Mouse (Mus musculus) hindbrain, postnatal 0 days (tissue): ENCODE measurements around the gene St6galnac6. TPM values are rescaled to one million over a fixed set of nuclear protein-coding genes. Genes with fewer than 3 reads are reported as not detected.
A peak's percentile ranks its signal among the peaks of the same experiment; 100 is the strongest.

Source experiments
- ATAC-seq: fragments of 200-750 bp; cut with Nextera tagmentation; 2 replicates; pipeline ENCODE4 v1.8.0; 2017; ENCODE audit warnings: mild to moderate bottlenecking, moderate TSS enrichment, moderate library complexity
- DNase-seq: peaks from one replicate; pipeline ENCODE4 v3.0.0-alpha.2; 2015; ENCODE audit warnings: low spot score
- H3K27ac ChIP-seq: fragments of 300-500 bp; sonication (generic); 2 replicates; pipeline ENCODE4 v1.5.1; 2014; ENCODE audit warnings: mild to moderate bottlenecking
- H3K27me3 ChIP-seq: fragments of 300-500 bp; sonication (generic); 2 replicates; pipeline ENCODE4 v1.6.1; 2014; ENCODE audit warnings: low read length, mixed read lengths; ENCODE audit not compliant: insufficient read depth
- H3K36me3 ChIP-seq: fragments of 300-500 bp; sonication (generic); 2 replicates; pipeline ENCODE4 v1.6.1; 2014; ENCODE audit warnings: low read length, mixed read lengths; ENCODE audit not compliant: insufficient read depth
- H3K4me1 ChIP-seq: fragments of 300-500 bp; sonication (generic); 2 replicates; pipeline ENCODE4 v1.6.1; 2014; ENCODE audit warnings: antibody characterized with exemption, low read length, mixed read lengths; ENCODE audit not compliant: insufficient read depth
- H3K4me2 ChIP-seq: fragments of 300-500 bp; sonication (generic); 2 replicates; pipeline ENCODE4 v1.6.1; 2014; ENCODE audit warnings: low read depth, mild to moderate bottlenecking, low read length, moderate library complexity, mixed read lengths
- H3K4me3 ChIP-seq: fragments of 300-500 bp; sonication (generic); 2 replicates; pipeline ENCODE4 v1.5.1; 2014; ENCODE audit warnings: low read length
- H3K9ac ChIP-seq: fragments of 300-500 bp; sonication (generic); replicated peaks from 2 replicates; pipeline ENCODE4 v1.6.1; 2014; ENCODE audit warnings: mild to moderate bottlenecking, low read length, moderate library complexity, mixed read lengths
- H3K9me3 ChIP-seq: fragments of 300-500 bp; sonication (generic); 2 replicates; pipeline ENCODE4 v1.6.1; 2016; ENCODE audit warnings: low read length, mixed read lengths
- CTCF ChIP-seq: IDR thresholded peaks from 2 replicates; pipeline ENCODE4 v1.5.1; 2016; ENCODE audit warnings: antibody characterized with exemption, control low read depth, low read depth
- WGBS: fragments of 180-500 bp; shearing (Covaris S2); extraction: QIAGEN DNeasy Blood & Tissue Kit; methylation state at CpG from one replicate; pipeline ENCODE4 v1.1.7; 2014; 5-methylcytosine and 5-hydroxymethylcytosine counted together
- microRNA counts: library from miRNA; unstranded; fragments of <30 nt; microRNA quantifications from one replicate; lab custom pipeline; 2015
- microRNA-seq, 2 experiments: library from miRNA; unstranded; fragments of <30 nt; microRNA quantifications; one replicate each; pipeline ENCODE4; 2016
- polyA plus RNA-seq: library from polyadenylated mRNA; unstranded; fragments of >200 nt; fragmentation: Nextera tagmentation; extraction: Ambion mirVana; gene quantifications from 2 replicates; pipeline ENCODE4 v1.2.1, GENCODE M21; 2015
- total RNA-seq: library from RNA; depleted of rRNA; stranded (reverse); fragments of >200 nt; gene quantifications from 2 replicates; pipeline ENCODE4 v1.2.3, GENCODE M21; 2014; rRNA removed

St6galnac6 gene
- total and polyA plus RNA-seq, 2 experiments from 2014 or later: 40.9 to 114 TPM

DNA sequence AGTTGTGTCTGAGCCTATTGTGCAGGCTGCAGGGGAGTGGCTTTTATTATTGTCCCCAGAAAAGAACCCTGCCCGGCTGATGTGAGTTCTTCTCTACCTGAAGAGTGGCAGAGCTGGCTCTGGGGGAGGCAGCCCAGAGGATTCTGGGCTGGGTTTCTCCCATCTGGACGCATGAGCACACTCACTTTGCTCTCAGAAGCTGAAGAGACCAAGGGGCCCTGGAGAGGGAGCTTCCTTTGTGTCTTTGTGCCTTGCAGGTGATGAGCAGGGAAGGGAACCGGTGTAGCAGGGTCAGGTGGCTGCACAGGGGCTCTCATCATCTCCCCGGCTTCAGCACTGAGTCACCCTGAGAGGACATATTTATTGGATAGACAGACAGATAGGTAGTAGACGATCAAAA lies 62.8 kb downstream of the St6galnac6 start:
- no peak for DNase-seq
- Histone ChIP-seq H3K4me3 (no peak overlapping the region), H3K9ac (no peak overlapping the region), H3K36me3 (no peaks in the 10 kb centered on the region), H3K27ac (no peak overlapping the region), H3K4me2 (no peak overlapping the region), H3K9me3 (no peaks in the 10 kb centered on the region), H3K4me1 (no peaks in the 10 kb centered on the region), H3K27me3 (no peaks in the 10 kb centered on the region)
- no peak for ATAC-seq
- 52% methylated on average over 5 of the region's 5 CpGs for WGBS
- no peak for TF ChIP-seq CTCF

DNA sequence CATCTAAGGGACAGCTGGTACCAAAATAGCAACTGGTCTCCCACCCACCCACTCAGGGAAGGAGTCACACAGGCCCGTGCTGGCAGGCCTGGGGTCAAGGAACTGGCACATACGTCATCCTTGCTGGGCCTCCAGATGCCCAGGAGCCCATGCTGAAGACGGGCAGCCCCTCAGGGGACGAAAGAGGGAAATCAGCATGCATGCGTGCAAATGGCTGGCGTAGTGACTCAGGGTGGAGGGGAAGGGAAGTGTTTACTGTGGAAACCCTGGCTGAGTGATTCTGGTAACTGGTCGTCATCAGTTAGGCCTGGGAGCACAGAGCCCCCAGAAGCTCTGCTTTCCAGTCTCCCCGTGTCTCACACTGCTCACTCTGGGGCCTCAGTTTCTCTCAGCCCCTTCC lies 65.8 kb downstream of the St6galnac6 start:
- no peak overlapping the region for H3K27ac ChIP-seq
- TF ChIP-seq CTCF: no peak
- no peak overlapping the region for H3K9ac ChIP-seq
- H3K4me2 ChIP-seq: no peak overlapping the region
- H3K27me3 ChIP-seq: no peaks in the 10 kb centered on the region
- no peaks in the 10 kb centered on the region for H3K4me1 ChIP-seq
- 65% methylated on average over 8 of the region's 8 CpGs for WGBS
- H3K9me3 ChIP-seq: no peaks in the 10 kb centered on the region
- ATAC-seq (no peak), DNase-seq (no peak)
- H3K4me3 ChIP-seq: no peak overlapping the region
- no peaks in the 10 kb centered on the region for H3K36me3 ChIP-seq

DNA sequence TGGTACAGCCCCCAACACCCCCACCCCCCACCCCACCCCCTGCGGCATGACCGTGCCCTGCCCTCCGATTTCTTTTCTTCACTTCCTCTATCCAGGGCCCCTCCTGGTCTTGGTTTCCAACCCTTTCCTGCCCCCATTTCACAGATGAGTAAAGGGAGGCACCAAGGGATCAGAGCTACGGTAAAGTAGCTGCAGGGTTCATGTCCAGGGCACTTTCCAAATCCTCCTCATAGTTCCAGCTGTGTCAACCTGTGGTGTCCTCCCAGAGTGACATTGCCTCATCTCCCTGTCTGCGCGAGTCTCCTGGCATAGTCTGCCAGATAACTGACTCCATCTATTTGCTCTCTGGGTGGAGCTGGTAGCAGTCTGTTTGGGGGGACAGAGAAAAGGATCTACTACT lies 66.3 kb downstream of the St6galnac6 start:
- no peaks in the 10 kb centered on the region for H3K27me3 ChIP-seq
- no peaks in the 10 kb centered on the region for H3K4me1 ChIP-seq
- ATAC-seq (no peak), DNase-seq (no peak)
- no peak overlapping the region for H3K4me3 ChIP-seq
- H3K27ac ChIP-seq: no peak overlapping the region
- H3K9me3 ChIP-seq: no peaks in the 10 kb centered on the region
- TF ChIP-seq CTCF: no peak
- no peak overlapping the region for H3K4me2 ChIP-seq
- H3K9ac ChIP-seq: no peak overlapping the region
- no peaks in the 10 kb centered on the region for H3K36me3 ChIP-seq
- 85% methylated on average over 6 of the region's 6 CpGs for WGBS

DNA sequence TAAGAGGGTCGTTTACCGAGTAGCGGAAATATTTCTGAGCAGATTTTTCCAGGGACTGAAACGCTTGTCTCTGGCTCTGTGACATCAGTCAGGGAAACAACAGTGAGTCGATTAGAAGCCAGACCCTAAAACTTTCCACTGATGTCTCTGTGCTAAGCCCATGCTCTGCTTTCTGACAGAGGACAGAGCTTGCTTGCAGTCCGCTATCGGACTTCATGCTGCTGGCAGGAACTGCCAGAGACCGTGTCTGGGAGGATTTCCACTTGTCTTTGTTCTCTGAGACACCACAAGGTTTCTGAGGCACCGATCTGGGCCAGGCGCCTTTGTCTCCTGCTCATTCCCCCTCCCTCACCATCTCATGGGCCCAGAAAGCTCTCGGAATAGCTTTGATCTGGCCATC lies 68.3 kb downstream of the St6galnac6 start:
- Histone ChIP-seq H3K27me3 (no peaks in the 10 kb centered on the region), H3K36me3 (no peaks in the 10 kb centered on the region), H3K4me1 (no peaks in the 10 kb centered on the region), H3K9me3 (no peaks in the 10 kb centered on the region), H3K4me3 (no peak overlapping the region), H3K9ac (no peak overlapping the region), H3K27ac (peak overlapping the region; percentile 26; the same call in 1 of the 2 replicates), H3K4me2 (no peak overlapping the region)
- DNase-seq (peak; percentile 28), ATAC-seq (no peak)
- WGBS: 24% methylated on average over 11 of the region's 11 CpGs
- TF ChIP-seq CTCF: no peak

DNA sequence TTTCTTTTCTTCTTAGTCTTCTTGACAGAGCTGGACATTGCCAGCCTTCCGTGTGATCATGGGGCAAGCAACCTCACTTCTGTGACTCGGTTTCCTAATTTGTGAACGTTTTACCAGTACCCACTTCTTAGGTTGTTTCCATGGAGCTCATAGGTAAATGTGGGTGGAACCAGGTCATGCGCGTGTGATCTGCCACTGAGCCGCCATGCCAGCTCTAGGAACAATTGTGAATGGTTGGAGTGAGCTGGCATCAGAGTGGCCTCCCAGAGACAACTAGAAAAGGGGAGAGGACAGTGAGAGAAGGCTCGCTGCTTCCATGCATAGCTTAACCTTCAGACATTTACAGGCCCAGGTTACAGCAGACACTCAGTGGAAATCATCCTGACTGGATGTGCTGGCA lies 68.7 kb downstream of the St6galnac6 start:
- no peak for TF ChIP-seq CTCF
- no peak overlapping the region for H3K4me3 ChIP-seq
- no peak for ATAC-seq
- no peak for DNase-seq
- H3K36me3 ChIP-seq: no peaks in the 10 kb centered on the region
- H3K4me2 ChIP-seq: no peak overlapping the region
- no peaks in the 10 kb centered on the region for H3K27me3 ChIP-seq
- no peaks in the 10 kb centered on the region for H3K4me1 ChIP-seq
- no peak overlapping the region for H3K9ac ChIP-seq
- H3K27ac ChIP-seq: peak overlapping the region; percentile 26; the same call in 1 of the 2 replicates
- WGBS: 54% methylated on average over 7 of the region's 7 CpGs
- no peaks in the 10 kb centered on the region for H3K9me3 ChIP-seq

DNA sequence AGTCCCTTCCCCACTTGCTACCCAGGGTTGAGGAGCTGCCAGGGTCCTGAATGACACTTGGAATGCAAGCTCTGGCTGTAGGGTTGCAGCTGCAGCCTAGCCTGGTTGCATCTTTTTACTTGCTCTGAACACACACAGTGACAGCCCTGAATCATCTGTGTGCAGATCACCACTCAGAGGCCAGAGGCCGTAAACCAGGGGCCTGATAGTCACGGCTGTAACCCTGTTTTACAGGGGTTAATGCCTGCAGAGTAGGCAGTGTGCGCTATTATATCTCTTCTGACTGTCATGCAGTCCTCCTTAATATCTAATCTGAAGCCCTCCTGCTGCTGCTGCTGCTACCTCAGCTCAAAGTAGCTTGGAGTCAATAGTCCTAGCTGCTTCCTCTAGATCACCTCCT lies 70.4 kb downstream of the St6galnac6 start:
- H3K4me2 ChIP-seq: no peak overlapping the region
- H3K27me3 ChIP-seq: no peaks in the 10 kb centered on the region
- DNase-seq (no peak), ATAC-seq (no peak)
- no peak overlapping the region for H3K4me3 ChIP-seq
- no peak overlapping the region for H3K9ac ChIP-seq
- no peak for TF ChIP-seq CTCF
- no peak overlapping the region for H3K27ac ChIP-seq
- H3K9me3 ChIP-seq: no peaks in the 10 kb centered on the region
- WGBS: 85% methylated on average over 3 of the region's 3 CpGs
- H3K4me1 ChIP-seq: no peaks in the 10 kb centered on the region
- no peaks in the 10 kb centered on the region for H3K36me3 ChIP-seq

MicroRNA genes within 50 kb of the gene (microRNA counts, 519-probe panel; counts per million panel counts)
- microRNA mmu-miR-1954 (lab: Ali Mortazavi, UCI): 370 counts per million, percentile 5 among the panel's probes with 10 or more counts

Small RNA genes lying within 50 kb of the gene (microRNA-seq; reads per million reads assigned to microRNA genes)
- 0 to 0.18 reads per million in 2 experiments for gene Mir1954

Other genes with a start within 250 kb of the St6galnac6 start
- gene Ciz1, start 247.4 kb upstream of the St6galnac6 start, total RNA-seq: 87.6 and 103 TPM in 2 replicates
- gene Ciz1, start 247.4 kb upstream of the St6galnac6 start, polyA plus RNA-seq: 33.3 and 40.3 TPM in 2 replicates
- 190 and 211 TPM in 2 replicates for gene Dnm1, start 246.4 kb upstream of the St6galnac6 start, total RNA-seq
- 87.6 and 96.9 TPM in 2 replicates for gene Dnm1, start 246.4 kb upstream of the St6galnac6 start, polyA plus RNA-seq
- 458 and 481 TPM in 2 replicates for gene 1110008P14Rik, start 217.8 kb upstream of the St6galnac6 start, total RNA-seq
- gene 1110008P14Rik, start 217.8 kb upstream of the St6galnac6 start, polyA plus RNA-seq: 220 and 233 TPM in 2 replicates
- 0.31 and 0.58 TPM in 2 replicates for gene Lcn2, start 211.5 kb upstream of the St6galnac6 start, total RNA-seq
- 0.80 and 0.93 TPM in 2 replicates for gene Lcn2, start 211.5 kb upstream of the St6galnac6 start, polyA plus RNA-seq
- gene Ptges2, start 203.8 kb upstream of the St6galnac6 start, total RNA-seq: 41.3 and 45.5 TPM in 2 replicates
- 55.6 and 57.0 TPM in 2 replicates for gene Ptges2, start 203.8 kb upstream of the St6galnac6 start, polyA plus RNA-seq
- gene Naif1, start 149.3 kb upstream of the St6galnac6 start, total RNA-seq: 3.1 and 3.7 TPM in 2 replicates
- 2.9 and 3.0 TPM in 2 replicates for gene Naif1, start 149.3 kb upstream of the St6galnac6 start, polyA plus RNA-seq
- 64.3 and 69.6 TPM in 2 replicates for gene Slc25a25, start 148.3 kb upstream of the St6galnac6 start, total RNA-seq
- gene Slc25a25, start 148.3 kb upstream of the St6galnac6 start, polyA plus RNA-seq: 44.4 and 46.4 TPM in 2 replicates
- gene Fam102a, start 64.4 kb upstream of the St6galnac6 start, total RNA-seq: 23.6 and 25.4 TPM in 2 replicates
- 7.9 and 8.2 TPM in 2 replicates for gene Fam102a, start 64.4 kb upstream of the St6galnac6 start, polyA plus RNA-seq
- gene Dpm2, start 28.9 kb upstream of the St6galnac6 start, total RNA-seq: 64.1 and 70.8 TPM in 2 replicates
- 139 and 146 TPM in 2 replicates for gene Dpm2, start 28.9 kb upstream of the St6galnac6 start, polyA plus RNA-seq
- gene Pip5kl1, start 24.9 kb upstream of the St6galnac6 start, total RNA-seq: 15.1 and 35.0 TPM in 2 replicates
- gene Pip5kl1, start 24.9 kb upstream of the St6galnac6 start, polyA plus RNA-seq: 16.7 and 19.1 TPM in 2 replicates
- gene 9430097D07Rik, start 24.0 kb upstream of the St6galnac6 start, total RNA-seq: 0.21 and 0.83 TPM in 2 replicates
- 0.73 and 0.76 TPM in 2 replicates for gene 9430097D07Rik, start 24.0 kb upstream of the St6galnac6 start, polyA plus RNA-seq
- gene St6galnac4, start 12.6 kb upstream of the St6galnac6 start, total RNA-seq: 66.9 and 75.7 TPM in 2 replicates
- 45.6 and 47.5 TPM in 2 replicates for gene St6galnac4, start 12.6 kb upstream of the St6galnac6 start, polyA plus RNA-seq
- gene Ak1, start 22.0 kb downstream of the St6galnac6 start, total RNA-seq: 89.8 and 92.2 TPM in 2 replicates
- gene Ak1, start 22.0 kb downstream of the St6galnac6 start, polyA plus RNA-seq: 103 and 106 TPM in 2 replicates
- 23.7 and 24.1 TPM in 2 replicates for gene Eng, start 46.9 kb downstream of the St6galnac6 start, total RNA-seq
- 23.7 and 23.8 TPM in 2 replicates for gene Eng, start 46.9 kb downstream of the St6galnac6 start, polyA plus RNA-seq
- gene Fpgs, start 104.4 kb downstream of the St6galnac6 start, total RNA-seq: 23.1 and 32.6 TPM in 2 replicates
- gene Fpgs, start 104.4 kb downstream of the St6galnac6 start, polyA plus RNA-seq: 22.8 and 23.4 TPM in 2 replicates
- gene Cdk9, start 113.4 kb downstream of the St6galnac6 start, total RNA-seq: 108 and 116 TPM in 2 replicates
- gene Cdk9, start 113.4 kb downstream of the St6galnac6 start, polyA plus RNA-seq: 61.1 and 65.3 TPM in 2 replicates
- 43.8 and 56.9 TPM in 2 replicates for gene Sh2d3c, start 121.3 kb downstream of the St6galnac6 start, total RNA-seq
- gene Sh2d3c, start 121.3 kb downstream of the St6galnac6 start, polyA plus RNA-seq: 49.5 and 52.8 TPM in 2 replicates
- 1.7 and 3.2 TPM in 2 replicates for gene 6330409D20Rik, start 141.3 kb downstream of the St6galnac6 start, total RNA-seq
- gene 6330409D20Rik, start 141.3 kb downstream of the St6galnac6 start, polyA plus RNA-seq: 3.6 and 5.1 TPM in 2 replicates
- gene Tor2a, start 157.5 kb downstream of the St6galnac6 start, total RNA-seq: 75.1 and 81.1 TPM in 2 replicates
- gene Tor2a, start 157.5 kb downstream of the St6galnac6 start, polyA plus RNA-seq: 48.2 and 49.1 TPM in 2 replicates
- 0.78 and 1.6 TPM in 2 replicates for gene Ttc16, start 175.9 kb downstream of the St6galnac6 start, total RNA-seq
- 0.58 and 0.76 TPM in 2 replicates for gene Ttc16, start 175.9 kb downstream of the St6galnac6 start, polyA plus RNA-seq
- 0.75 and 2.9 TPM in 2 replicates for gene Ptrh1, start 176.1 kb downstream of the St6galnac6 start, total RNA-seq
- gene Ptrh1, start 176.1 kb downstream of the St6galnac6 start, polyA plus RNA-seq: 4.0 and 4.4 TPM in 2 replicates
- 0.16 and 0.40 TPM in 2 replicates for gene Cfap157, start 184.7 kb downstream of the St6galnac6 start, total RNA-seq
- 0.64 and 1.1 TPM in 2 replicates for gene Cfap157, start 184.7 kb downstream of the St6galnac6 start, polyA plus RNA-seq
- 142 and 149 TPM in 2 replicates for gene Stxbp1, start 247.5 kb downstream of the St6galnac6 start, total RNA-seq
- gene Stxbp1, start 247.5 kb downstream of the St6galnac6 start, polyA plus RNA-seq: 318 and 348 TPM in 2 replicates